Mouse (Mus musculus): ENCODE measurements around the gene Mbnl2.

- no peak for TF ChIP-seq POLR2A (IDR thresholded peaks at IDR 0.05; ENCODE audit: insufficient read depth, low read length)
- TF ChIP-seq CTCF (IDR thresholded peaks at IDR 0.05; ENCODE audit: low read depth, low read length): no peak
These were observed 85.7 kb downstream of the Mbnl2 start for GRCm38 (mm10) chr14:120361121-120361520.

Measured in ES-Bruce4 (cell line).